Mouse (Mus musculus): ENCODE measurements at regions not wholly inside any gene's neighbourhood (a gene's known extent, or its start where the extent isn't known, plus 50 kb on each side); places are given as distances from the start of the nearest gene placed in this dataset.

- ATAC-seq (replicated peaks; ENCODE audit: low FRiP score, low TSS enrichment, low read depth) = peak; percentile 87
- no peak for DNase-seq (ENCODE audit: low spot score)
- H3K27ac ChIP-seq (ENCODE audit: low read depth) = no peak overlapping the region
- 66% methylated on average over 1 of the region's 1 CpGs for WGBS
- H3K4me2 ChIP-seq (ENCODE audit: low read length) = no peak overlapping the region
- no peaks in the 10 kb centered on the region for H3K4me1 ChIP-seq (replicated peaks; ENCODE audit: control insufficient read depth, insufficient read depth, low read length)
- H3K4me3 ChIP-seq (ENCODE audit: low read depth, low read length) = no peak overlapping the region
- no peak overlapping the region for H3K9ac ChIP-seq (ENCODE audit: low read length)
- no peaks in the 10 kb centered on the region for H3K27me3 ChIP-seq (replicated peaks; ENCODE audit: control insufficient read depth, insufficient read depth, low read length)
- H3K36me3 ChIP-seq (ENCODE audit: control insufficient read depth, insufficient read depth, low read length) = no peaks in the 10 kb centered on the region
- H3K9me3 ChIP-seq (ENCODE audit: control insufficient read depth, low read length) = no peaks in the 10 kb centered on the region
Observed at GRCm38 (mm10) chr16:88412287-88412686, 94.5 kb downstream of the Cldn17 start.

- Histone ChIP-seq H3K4me2 (ENCODE audit: low read length) (no peak overlapping the region), H3K27ac (ENCODE audit: low read depth) (no peak overlapping the region), H3K4me1 (replicated peaks; ENCODE audit: control insufficient read depth, insufficient read depth, low read length) (no peaks in the 10 kb centered on the region), H3K4me3 (ENCODE audit: low read depth, low read length) (no peak overlapping the region), H3K9ac (ENCODE audit: low read length) (no peak overlapping the region), H3K27me3 (replicated peaks; ENCODE audit: control insufficient read depth, insufficient read depth, low read length) (no peaks in the 10 kb centered on the region), H3K9me3 (ENCODE audit: control insufficient read depth, low read length) (no peaks in the 10 kb centered on the region), H3K36me3 (ENCODE audit: control insufficient read depth, insufficient read depth, low read length) (no peaks in the 10 kb centered on the region)
- ATAC-seq (replicated peaks; ENCODE audit: low FRiP score, low TSS enrichment, low read depth) (no peak), DNase-seq (ENCODE audit: low spot score) (no peak)
Observed at GRCm38 (mm10) chr16:88408144-88408543, 98.6 kb downstream of the Cldn17 start.

GRCm38 (mm10) chr16:88404331-88404730, 102.4 kb downstream of the Cldn17 start:
- Histone ChIP-seq H3K9me3 (ENCODE audit: control insufficient read depth, low read length) (no peaks in the 10 kb centered on the region), H3K4me1 (replicated peaks; ENCODE audit: control insufficient read depth, insufficient read depth, low read length) (no peaks in the 10 kb centered on the region), H3K36me3 (ENCODE audit: control insufficient read depth, insufficient read depth, low read length) (no peaks in the 10 kb centered on the region), H3K27me3 (replicated peaks; ENCODE audit: control insufficient read depth, insufficient read depth, low read length) (no peaks in the 10 kb centered on the region), H3K9ac (ENCODE audit: low read length) (no peak overlapping the region), H3K4me2 (ENCODE audit: low read length) (no peak overlapping the region), H3K4me3 (ENCODE audit: low read depth, low read length) (no peak overlapping the region), H3K27ac (ENCODE audit: low read depth) (no peak overlapping the region)
- WGBS = 71% methylated on average over 4 of the region's 4 CpGs
- DNase-seq (ENCODE audit: low spot score) (no peak), ATAC-seq (replicated peaks; ENCODE audit: low FRiP score, low TSS enrichment, low read depth) (no peak)

- no peak overlapping the region for H3K4me2 ChIP-seq (ENCODE audit: low read length)
- H3K36me3 ChIP-seq (ENCODE audit: control insufficient read depth, insufficient read depth, low read length) = no peaks in the 10 kb centered on the region
- ATAC-seq (replicated peaks; ENCODE audit: low FRiP score, low TSS enrichment, low read depth) = no peak
- H3K27me3 ChIP-seq (replicated peaks; ENCODE audit: control insufficient read depth, insufficient read depth, low read length) = no peaks in the 10 kb centered on the region
- H3K4me3 ChIP-seq (ENCODE audit: low read depth, low read length) = no peak overlapping the region
- H3K9ac ChIP-seq (ENCODE audit: low read length) = no peak overlapping the region
- no peaks in the 10 kb centered on the region for H3K4me1 ChIP-seq (replicated peaks; ENCODE audit: control insufficient read depth, insufficient read depth, low read length)
- no peaks in the 10 kb centered on the region for H3K9me3 ChIP-seq (ENCODE audit: control insufficient read depth, low read length)
- no peak for DNase-seq (ENCODE audit: low spot score)
- H3K27ac ChIP-seq (ENCODE audit: low read depth) = no peak overlapping the region
- 54% methylated on average over 3 of the region's 3 CpGs for WGBS
Observed at GRCm38 (mm10) chr16:88399881-88400280, 106.9 kb downstream of the Cldn17 start.

GRCm38 (mm10) chr16:88392764-88393163, 102.7 kb upstream of the Grik1 start:
- no peak overlapping the region for H3K9ac ChIP-seq (ENCODE audit: low read length)
- WGBS = 31% methylated on average over 1 of the region's 1 CpGs
- DNase-seq (ENCODE audit: low spot score) (no peak), ATAC-seq (replicated peaks; ENCODE audit: low FRiP score, low TSS enrichment, low read depth) (no peak)
- H3K4me1 ChIP-seq (replicated peaks; ENCODE audit: control insufficient read depth, insufficient read depth, low read length) = no peaks in the 10 kb centered on the region
- H3K4me2 ChIP-seq (ENCODE audit: low read length) = no peak overlapping the region
- no peak overlapping the region for H3K4me3 ChIP-seq (ENCODE audit: low read depth, low read length)
- no peaks in the 10 kb centered on the region for H3K36me3 ChIP-seq (ENCODE audit: control insufficient read depth, insufficient read depth, low read length)
- no peaks in the 10 kb centered on the region for H3K27me3 ChIP-seq (replicated peaks; ENCODE audit: control insufficient read depth, insufficient read depth, low read length)
- no peaks in the 10 kb centered on the region for H3K9me3 ChIP-seq (ENCODE audit: control insufficient read depth, low read length)
- H3K27ac ChIP-seq (ENCODE audit: low read depth) = no peak overlapping the region

GRCm38 (mm10) chr16:88381605-88382279, 91.7 kb upstream of the Grik1 start:
- no peak overlapping the region for H3K4me3 ChIP-seq (ENCODE audit: low read depth, low read length)
- H3K36me3 ChIP-seq (ENCODE audit: control insufficient read depth, insufficient read depth, low read length) = no peaks in the 10 kb centered on the region
- H3K27ac ChIP-seq (ENCODE audit: low read depth) = no peak overlapping the region
- ATAC-seq (replicated peaks; ENCODE audit: low FRiP score, low TSS enrichment, low read depth) (no peak), DNase-seq (ENCODE audit: low spot score) (no peak)
- 12% methylated on average over 2 of the region's 2 CpGs for WGBS
- H3K9ac ChIP-seq (ENCODE audit: low read length) = no peak overlapping the region
- H3K4me1 ChIP-seq (replicated peaks; ENCODE audit: control insufficient read depth, insufficient read depth, low read length) = no peaks in the 10 kb centered on the region
- no peaks in the 10 kb centered on the region for H3K27me3 ChIP-seq (replicated peaks; ENCODE audit: control insufficient read depth, insufficient read depth, low read length)
- no peak overlapping the region for H3K4me2 ChIP-seq (ENCODE audit: low read length)
- H3K9me3 ChIP-seq (ENCODE audit: control insufficient read depth, low read length) = no peaks in the 10 kb centered on the region

- no peaks in the 10 kb centered on the region for H3K36me3 ChIP-seq (ENCODE audit: control insufficient read depth, insufficient read depth, low read length)
- 26% methylated on average over 5 of the region's 5 CpGs for WGBS
- H3K9me3 ChIP-seq (ENCODE audit: control insufficient read depth, low read length) = no peaks in the 10 kb centered on the region
- no peak overlapping the region for H3K4me2 ChIP-seq (ENCODE audit: low read length)
- ATAC-seq (replicated peaks; ENCODE audit: low FRiP score, low TSS enrichment, low read depth) = no peak
- H3K27me3 ChIP-seq (replicated peaks; ENCODE audit: control insufficient read depth, insufficient read depth, low read length) = no peaks in the 10 kb centered on the region
- no peak overlapping the region for H3K4me3 ChIP-seq (ENCODE audit: low read depth, low read length)
- no peak overlapping the region for H3K9ac ChIP-seq (ENCODE audit: low read length)
- no peak for DNase-seq (ENCODE audit: low spot score)
- H3K27ac ChIP-seq (ENCODE audit: low read depth) = no peak overlapping the region
- peaks cover 14% of the 10 kb centered on the region for H3K4me1 ChIP-seq (replicated peaks; ENCODE audit: control insufficient read depth, insufficient read depth, low read length)
Observed at GRCm38 (mm10) chr16:88375622-88376021, 85.6 kb upstream of the Grik1 start.

GRCm38 (mm10) chr16:88374612-88375011, 84.5 kb upstream of the Grik1 start:
- ATAC-seq (replicated peaks; ENCODE audit: low FRiP score, low TSS enrichment, low read depth) (no peak), DNase-seq (ENCODE audit: low spot score) (no peak)
- Histone ChIP-seq H3K36me3 (ENCODE audit: control insufficient read depth, insufficient read depth, low read length) (no peaks in the 10 kb centered on the region), H3K4me2 (ENCODE audit: low read length) (no peak overlapping the region), H3K4me3 (ENCODE audit: low read depth, low read length) (no peak overlapping the region), H3K4me1 (replicated peaks; ENCODE audit: control insufficient read depth, insufficient read depth, low read length) (peaks cover 14% of the 10 kb centered on the region), H3K9me3 (ENCODE audit: control insufficient read depth, low read length) (no peaks in the 10 kb centered on the region), H3K27ac (ENCODE audit: low read depth) (no peak overlapping the region), H3K9ac (ENCODE audit: low read length) (no peak overlapping the region), H3K27me3 (replicated peaks; ENCODE audit: control insufficient read depth, insufficient read depth, low read length) (no peaks in the 10 kb centered on the region)
- 10% methylated on average over 2 of the region's 2 CpGs for WGBS

- Histone ChIP-seq H3K27ac (ENCODE audit: low read depth) (no peak overlapping the region), H3K27me3 (replicated peaks; ENCODE audit: control insufficient read depth, insufficient read depth, low read length) (no peaks in the 10 kb centered on the region), H3K4me2 (ENCODE audit: low read length) (no peak overlapping the region), H3K9ac (ENCODE audit: low read length) (no peak overlapping the region), H3K36me3 (ENCODE audit: control insufficient read depth, insufficient read depth, low read length) (no peaks in the 10 kb centered on the region), H3K4me1 (replicated peaks; ENCODE audit: control insufficient read depth, insufficient read depth, low read length) (peaks cover 14% of the 10 kb centered on the region), H3K9me3 (ENCODE audit: control insufficient read depth, low read length) (no peaks in the 10 kb centered on the region), H3K4me3 (ENCODE audit: low read depth, low read length) (no peak overlapping the region)
- no peak for DNase-seq (ENCODE audit: low spot score)
- 38% methylated on average over 7 of the region's 7 CpGs for WGBS
- ATAC-seq (replicated peaks; ENCODE audit: low FRiP score, low TSS enrichment, low read depth) = peak; percentile 74
Observed at GRCm38 (mm10) chr16:88372034-88372433, 82.0 kb upstream of the Grik1 start.
